Mouse (Mus musculus) hindbrain, embryonic 12.5 days (tissue): ENCODE data around the gene Scaf11. TPM values are rescaled to one million over a fixed set of nuclear protein-coding genes. Genes with fewer than 3 reads are reported as not detected.
"Not testable (repeated sequence)": the region's sequence is repeated elsewhere in the genome, so short reads cannot be mapped to it uniquely, and the experiment has no call there.

Experiments
- ATAC-seq: fragments of 200-750 bp; cut with Nextera tagmentation; 2 replicates; pipeline ENCODE4 v1.8.0; 2017; ENCODE audit warnings: moderate TSS enrichment; ENCODE audit not compliant: low FRiP score
- H3K27ac ChIP-seq: fragments of 300-500 bp; sonication (generic); 2 replicates; pipeline ENCODE4 v1.5.1; 2016; ENCODE audit warnings: mild to moderate bottlenecking
- H3K27me3 ChIP-seq: fragments of 300-500 bp; sonication (generic); 2 replicates; pipeline ENCODE4 v1.6.1; 2016; ENCODE audit warnings: mild to moderate bottlenecking
- H3K36me3 ChIP-seq: fragments of 300-500 bp; sonication (generic); 2 replicates; pipeline ENCODE4 v1.6.1; 2016; ENCODE audit warnings: mild to moderate bottlenecking
- H3K4me1 ChIP-seq: fragments of 300-500 bp; sonication (generic); 2 replicates; pipeline ENCODE4 v1.6.1; 2016
- H3K4me2 ChIP-seq: fragments of 300-500 bp; sonication (generic); replicated peaks from 2 replicates; pipeline ENCODE4 v1.6.1; 2016; ENCODE audit warnings: mild to moderate bottlenecking
- H3K4me3 ChIP-seq: fragments of 300-500 bp; sonication (generic); 2 replicates; pipeline ENCODE4 v1.5.1; 2016; ENCODE audit warnings: mild to moderate bottlenecking
- H3K9ac ChIP-seq: fragments of 300-500 bp; sonication (generic); 2 replicates; pipeline ENCODE4 v1.6.1; 2016; ENCODE audit warnings: mild to moderate bottlenecking, moderate library complexity
- H3K9me3 ChIP-seq: fragments of 300-500 bp; sonication (generic); replicated peaks from 2 replicates; pipeline ENCODE4 v1.6.1; 2016; ENCODE audit warnings: mild to moderate bottlenecking
- WGBS: fragments of 180-500 bp; shearing (Covaris S2); methylation state at CpG from one replicate; pipeline ENCODE4 v1.1.7; 2016; 5-methylcytosine and 5-hydroxymethylcytosine counted together
- polyA plus RNA-seq: library from polyadenylated mRNA; unstranded; fragments of >200 nt; fragmentation: Nextera tagmentation; extraction: Ambion mirVana; gene quantifications from 2 replicates; pipeline ENCODE4 v1.2.1, GENCODE M21; 2016

Scaf11 gene
- polyA plus RNA-seq, 1 experiment from 2014 or later, result 84.2 TPM

DNA sequence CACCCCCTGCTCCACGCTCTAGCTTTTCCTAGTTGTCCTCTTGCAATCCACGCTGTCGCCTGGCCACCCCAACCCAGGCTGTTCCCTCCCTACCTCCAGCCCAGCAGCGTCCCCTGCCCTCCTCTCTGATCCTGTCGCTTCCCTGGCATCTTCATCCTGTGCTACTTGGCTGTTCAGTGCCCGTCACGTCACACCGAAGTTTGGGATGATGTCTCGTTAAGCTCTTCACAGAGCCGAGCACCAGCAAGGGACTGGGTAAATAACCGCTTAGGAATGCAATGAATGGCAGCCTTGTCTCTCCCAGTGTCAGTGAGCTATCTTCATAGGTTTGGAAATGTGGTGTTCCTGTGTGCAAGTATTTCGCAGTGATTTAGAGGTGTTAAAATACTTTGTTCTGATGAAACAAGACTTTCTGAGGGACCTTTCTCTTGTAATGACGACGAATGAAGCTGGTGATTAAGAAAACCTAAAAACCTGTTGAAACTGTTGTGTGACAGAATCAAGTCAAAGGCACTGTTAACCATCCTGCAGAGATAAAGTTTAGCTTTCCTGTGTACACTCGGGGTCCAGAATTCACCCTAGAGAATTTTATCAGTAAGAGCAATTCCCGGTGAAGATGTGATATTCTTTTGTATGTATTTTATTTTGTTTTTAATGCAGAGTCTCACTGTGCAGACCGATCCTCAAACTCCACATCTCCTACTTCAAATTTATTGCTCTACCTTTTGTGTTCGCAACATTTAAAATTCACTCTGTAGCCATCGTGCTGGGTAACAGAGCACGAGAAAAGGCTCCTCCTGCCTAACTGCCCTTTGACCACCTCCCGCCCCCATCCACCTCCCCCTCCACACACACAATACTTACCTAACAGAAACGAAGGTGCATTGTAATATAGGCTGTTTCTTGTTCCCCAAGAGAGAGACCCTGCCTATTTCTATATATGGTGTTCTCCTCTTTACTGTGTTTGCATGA is 1.2 kb upstream of the Scaf11 start:
- Histone ChIP-seq H3K9me3 (no peaks in the 10 kb centered on the region), H3K27me3 (no peaks in the 10 kb centered on the region), H3K4me2 (peak overlapping the region; percentile 87), H3K27ac (peak overlapping the region; percentile 99), H3K36me3 (no peaks in the 10 kb centered on the region), H3K9ac (peak overlapping the region; percentile 73), H3K4me1 (peaks cover 14% of the 10 kb centered on the region), H3K4me3 (peak overlapping the region; percentile 91)
- 17% methylated on average over 22 of the region's 22 CpGs for WGBS
- peak; percentile 53 for ATAC-seq

DNA sequence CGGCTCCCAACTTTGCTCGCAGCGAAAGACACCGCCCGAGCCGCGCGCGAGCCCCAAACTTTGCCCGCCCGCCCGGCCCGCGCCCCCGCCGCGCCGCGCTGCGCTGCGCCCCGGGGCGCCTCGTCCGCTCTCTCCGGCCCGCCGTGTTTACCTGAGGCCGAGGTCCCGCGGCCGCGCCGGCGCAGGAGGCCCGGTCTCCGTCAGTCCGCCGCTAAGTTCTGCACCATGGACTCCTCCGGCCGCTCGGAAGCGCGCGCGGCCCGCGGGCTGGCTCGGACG is 253 bp downstream of the Scaf11 start:
- Histone ChIP-seq H3K9ac (peak overlapping the region; percentile 91), H3K4me1 (peaks cover 14% of the 10 kb centered on the region), H3K4me2 (peak overlapping the region; percentile 87), H3K4me3 (peak overlapping the region; percentile 91), H3K9me3 (no peaks in the 10 kb centered on the region), H3K36me3 (no peaks in the 10 kb centered on the region), H3K27ac (peak overlapping the region; percentile 99), H3K27me3 (no peaks in the 10 kb centered on the region)
- WGBS, result 0% methylated on average over 15 of the region's 50 CpGs
- ATAC-seq, result no peak; the same call in 1 of the 2 replicates

DNA sequence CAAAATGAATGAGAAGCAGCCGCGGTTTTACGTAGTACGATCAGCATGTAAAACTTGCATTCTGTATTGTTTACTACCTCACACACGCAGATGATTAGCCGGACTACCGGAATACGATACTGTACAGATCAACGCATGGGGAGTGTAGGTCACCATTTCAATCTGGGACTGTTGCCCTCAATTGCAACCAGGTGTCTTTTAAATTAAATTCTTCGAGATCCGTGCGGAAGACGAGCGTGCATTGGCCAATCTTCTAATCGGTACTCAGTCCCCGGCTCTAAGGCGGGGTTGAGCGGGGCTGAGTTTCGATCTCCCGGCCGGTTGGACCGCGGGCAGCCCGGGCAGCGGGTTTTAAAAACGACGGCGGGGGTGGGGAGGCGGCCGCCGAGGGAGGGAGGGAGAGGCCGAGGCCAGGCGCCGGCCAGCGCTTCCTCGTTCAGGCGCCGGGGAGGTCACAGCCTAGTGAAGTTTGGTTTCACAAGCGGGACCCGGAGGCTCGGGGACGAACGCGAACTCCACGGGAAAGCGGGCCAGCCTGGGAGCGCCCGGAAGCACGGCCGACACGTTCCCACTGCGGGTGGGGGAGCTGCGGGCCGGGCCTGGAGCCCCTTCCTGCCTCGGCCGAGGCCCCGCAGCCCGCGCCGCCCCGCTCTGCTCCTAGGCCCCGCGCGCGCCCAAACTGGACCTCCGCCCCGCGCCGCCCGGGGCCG is 747 bp downstream of the Scaf11 start:
- WGBS, result under 1% methylated on average over 48 of the region's 71 CpGs

DNA sequence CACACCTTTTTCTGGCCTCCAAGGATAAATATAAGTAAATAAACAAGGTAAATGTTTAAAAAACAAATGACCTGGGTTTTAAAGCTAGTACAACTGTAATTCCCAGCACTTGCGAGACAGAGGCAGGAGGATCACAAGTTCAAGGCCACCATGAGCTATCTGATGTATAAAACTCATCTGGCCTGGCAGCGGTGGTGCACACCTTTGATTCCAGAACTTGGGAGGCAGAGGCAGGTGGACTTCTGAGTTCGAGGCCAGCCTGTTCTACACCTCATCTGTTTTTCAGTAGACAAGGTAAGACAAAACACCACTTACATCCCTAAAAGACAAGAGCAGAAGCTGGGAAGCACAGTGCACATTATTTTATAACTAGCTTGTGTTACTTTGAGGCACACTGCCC is 2.4 kb downstream of the Scaf11 start:
- Histone ChIP-seq H3K36me3 (no peaks in the 10 kb centered on the region), H3K9ac (no peak overlapping the region), H3K4me2 (no peak overlapping the region), H3K4me3 (no peak overlapping the region), H3K4me1 (peaks cover 14% of the 10 kb centered on the region), H3K9me3 (no peaks in the 10 kb centered on the region), H3K27ac (no peak overlapping the region), H3K27me3 (no peaks in the 10 kb centered on the region)
- WGBS, result 88% methylated on average over 3 of the region's 3 CpGs
- ATAC-seq, result no peak

More for the DNA sequence above, 747 bp downstream of the Scaf11 start:
- ATAC-seq, result peak; percentile 50
- Histone ChIP-seq H3K9me3 (no peaks in the 10 kb centered on the region), H3K4me3 (peak overlapping the region; percentile 91), H3K4me1 (peaks cover 14% of the 10 kb centered on the region), H3K27me3 (no peaks in the 10 kb centered on the region), H3K27ac (peak overlapping the region; percentile 99), H3K9ac (peak overlapping the region; percentile 91), H3K36me3 (no peaks in the 10 kb centered on the region), H3K4me2 (peak overlapping the region; percentile 87)

DNA sequence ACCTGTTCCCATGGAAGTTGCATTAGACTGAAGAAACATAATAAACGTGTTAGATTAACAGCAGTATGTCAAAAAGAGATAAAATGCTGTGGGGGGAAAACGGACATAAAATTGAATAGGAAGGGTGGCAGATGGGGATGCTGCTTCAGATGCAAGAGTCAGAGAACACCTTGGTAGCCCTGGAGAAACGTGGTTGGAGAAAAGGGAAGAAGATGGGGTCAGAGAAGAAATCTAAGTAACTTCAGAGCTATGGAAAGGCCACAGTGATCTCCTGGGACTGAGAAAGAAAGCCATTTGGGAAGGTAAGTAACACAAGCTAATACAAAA is 3.3 kb downstream of the Scaf11 start:
- Histone ChIP-seq H3K9me3 (no peaks in the 10 kb centered on the region), H3K27ac (no peak overlapping the region), H3K27me3 (no peaks in the 10 kb centered on the region), H3K4me3 (no peak overlapping the region), H3K4me2 (no peak overlapping the region), H3K9ac (no peak overlapping the region), H3K36me3 (no peaks in the 10 kb centered on the region), H3K4me1 (peaks cover 14% of the 10 kb centered on the region)
- no peak for ATAC-seq
- 69% methylated on average over 3 of the region's 3 CpGs for whole genome bisulfite sequencing

DNA sequence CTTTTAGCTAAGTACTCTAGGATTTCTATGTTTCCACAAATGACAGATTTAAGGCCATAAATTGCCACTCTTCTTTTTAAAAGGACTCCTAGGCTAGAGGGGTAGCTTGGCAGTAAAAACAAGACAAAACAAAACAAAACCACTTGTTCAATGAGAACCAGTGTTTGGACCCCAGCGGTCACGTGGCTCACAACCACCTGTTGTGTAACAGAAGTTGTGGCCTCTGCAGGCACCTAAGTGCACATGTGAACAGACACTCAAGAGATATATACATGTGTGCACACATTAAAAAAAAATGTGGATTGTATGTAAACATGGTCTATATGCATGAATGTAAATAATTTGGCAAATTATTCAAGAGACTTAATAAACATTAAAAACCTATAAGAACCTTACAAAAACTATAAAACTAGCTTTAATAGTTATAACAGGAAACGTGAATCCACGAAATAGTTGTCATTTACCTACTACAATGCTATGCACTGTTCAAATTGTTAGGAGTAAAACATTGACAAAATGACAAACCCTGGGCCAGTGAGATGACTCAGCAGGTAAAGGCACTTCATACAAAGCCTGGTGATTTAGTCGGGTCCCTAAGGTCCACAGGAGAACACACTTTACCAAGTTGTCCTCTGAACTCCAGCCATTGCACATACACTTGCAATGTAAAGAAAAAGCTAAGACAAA is 3.8 kb downstream of the Scaf11 start:
- no peak overlapping the region for H3K4me2 ChIP-seq
- no peak overlapping the region for H3K4me3 ChIP-seq
- H3K27ac ChIP-seq, result no peak overlapping the region
- peaks cover 9% of the 10 kb centered on the region for H3K4me1 ChIP-seq
- H3K9me3 ChIP-seq, result no peaks in the 10 kb centered on the region
- ATAC-seq, result no peak
- no peaks in the 10 kb centered on the region for H3K27me3 ChIP-seq
- peaks cover 5% of the 10 kb centered on the region for H3K36me3 ChIP-seq
- no peak overlapping the region for H3K9ac ChIP-seq
- 86% methylated on average over 5 of the region's 5 CpGs for WGBS

DNA sequence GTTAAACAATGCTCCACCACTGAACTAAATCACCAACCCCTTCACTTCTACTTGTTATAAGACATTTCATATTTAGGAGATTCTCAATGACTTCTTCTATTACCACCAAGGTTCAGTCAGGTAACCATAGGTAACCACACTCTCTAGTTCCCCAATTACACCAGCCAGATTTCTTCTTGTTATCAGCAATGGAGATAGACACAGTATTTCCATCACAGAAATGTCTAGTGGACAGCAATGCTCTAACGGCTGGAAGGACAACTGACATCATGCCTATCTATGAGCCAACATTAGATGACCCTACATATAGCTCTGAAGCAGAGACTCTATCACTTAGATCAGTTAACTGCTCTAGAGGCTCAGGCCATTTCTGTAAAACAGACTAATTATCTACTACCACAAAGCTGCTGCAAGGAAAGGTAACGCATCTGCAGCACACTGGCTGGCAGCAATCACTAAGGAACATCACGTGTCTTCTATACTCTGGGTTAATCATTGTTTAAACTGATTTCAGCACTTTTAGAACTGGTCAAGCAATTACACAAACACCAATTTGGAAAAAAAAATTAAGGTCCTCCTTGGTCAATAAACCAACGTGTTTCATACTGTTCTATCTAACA is 4.9 kb downstream of the Scaf11 start:
- ATAC-seq, result no peak
- WGBS, result 63% methylated on average over 4 of the region's 4 CpGs

DNA sequence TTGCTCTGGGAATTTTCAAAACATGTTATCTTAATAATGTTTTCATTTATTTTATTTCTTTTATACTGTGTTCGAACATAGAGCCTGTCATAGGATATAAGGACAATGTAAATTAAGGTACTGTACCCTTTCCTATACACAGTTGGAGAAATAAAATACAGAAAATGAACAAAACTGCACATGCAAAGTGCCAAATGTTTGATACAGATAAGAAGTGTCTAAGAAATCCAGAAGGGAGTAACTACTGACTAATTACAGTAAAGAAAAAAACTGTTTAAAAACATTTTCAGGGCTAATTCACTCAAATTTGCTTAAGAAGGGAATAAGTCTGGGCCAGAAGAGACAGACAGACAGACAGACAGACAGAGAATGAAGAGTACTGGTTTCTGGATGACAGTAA is 7.3 kb downstream of the Scaf11 start:
- no peak overlapping the region for H3K4me3 ChIP-seq
- H3K27ac ChIP-seq, result no peak overlapping the region
- peaks cover 15% of the 10 kb centered on the region for H3K36me3 ChIP-seq
- no peak overlapping the region for H3K4me2 ChIP-seq
- 100% methylated on average over 1 of the region's 1 CpGs for WGBS
- no peaks in the 10 kb centered on the region for H3K27me3 ChIP-seq
- H3K9ac ChIP-seq, result no peak overlapping the region
- no peak for ATAC-seq
- H3K9me3 ChIP-seq, result no peaks in the 10 kb centered on the region
- no peaks in the 10 kb centered on the region for H3K4me1 ChIP-seq

More for the DNA sequence above, 4.9 kb downstream of the Scaf11 start:
- Histone ChIP-seq H3K9ac (no peak overlapping the region), H3K4me3 (no peak overlapping the region), H3K4me2 (no peak overlapping the region), H3K9me3 (no peaks in the 10 kb centered on the region), H3K4me1 (peaks cover 5% of the 10 kb centered on the region), H3K27me3 (no peaks in the 10 kb centered on the region), H3K36me3 (peaks cover 9% of the 10 kb centered on the region), H3K27ac (no peak overlapping the region)

DNA sequence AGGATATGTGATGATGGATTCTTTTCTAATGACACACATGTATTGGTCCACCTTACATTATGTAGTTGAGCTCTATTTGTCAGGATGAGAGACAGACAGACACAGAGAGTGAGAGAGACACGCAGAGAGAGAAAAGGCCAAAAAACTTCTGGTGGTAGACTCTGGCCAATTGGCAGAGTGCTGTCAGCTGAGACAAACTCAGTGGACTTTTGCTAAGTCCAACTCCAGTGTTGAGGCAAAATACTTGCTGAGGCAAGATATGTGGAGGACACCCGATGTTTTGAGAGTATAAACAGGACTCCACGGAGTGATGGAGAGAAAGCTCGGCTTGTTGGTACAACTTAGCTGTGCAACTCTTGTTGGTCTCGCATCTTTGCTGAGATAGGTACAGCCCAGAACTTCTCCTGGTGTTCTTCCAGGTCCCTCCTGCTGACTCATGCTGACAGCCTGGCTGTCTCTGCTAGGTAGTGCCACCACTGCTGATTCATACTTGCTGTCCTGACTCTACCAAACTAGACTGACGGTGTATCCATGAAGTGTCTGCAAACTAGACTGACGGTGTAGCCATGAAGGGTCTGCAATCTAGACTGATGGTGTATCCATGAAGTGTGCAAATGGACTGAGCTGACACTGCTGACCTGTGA is 11.9 kb downstream of the Scaf11 start:
- H3K36me3 ChIP-seq, result peaks cover 24% of the 10 kb centered on the region
- no peak for ATAC-seq
- WGBS, result 90% methylated on average over 7 of the region's 7 CpGs
- H3K27ac ChIP-seq, result no peak overlapping the region
- no peaks in the 10 kb centered on the region for H3K4me1 ChIP-seq
- no peaks in the 10 kb centered on the region for H3K27me3 ChIP-seq
- H3K9me3 ChIP-seq, result no peaks in the 10 kb centered on the region
- H3K4me3 ChIP-seq, result no peak overlapping the region
- H3K9ac ChIP-seq, result no peak overlapping the region
- H3K4me2 ChIP-seq, result no peak overlapping the region

DNA sequence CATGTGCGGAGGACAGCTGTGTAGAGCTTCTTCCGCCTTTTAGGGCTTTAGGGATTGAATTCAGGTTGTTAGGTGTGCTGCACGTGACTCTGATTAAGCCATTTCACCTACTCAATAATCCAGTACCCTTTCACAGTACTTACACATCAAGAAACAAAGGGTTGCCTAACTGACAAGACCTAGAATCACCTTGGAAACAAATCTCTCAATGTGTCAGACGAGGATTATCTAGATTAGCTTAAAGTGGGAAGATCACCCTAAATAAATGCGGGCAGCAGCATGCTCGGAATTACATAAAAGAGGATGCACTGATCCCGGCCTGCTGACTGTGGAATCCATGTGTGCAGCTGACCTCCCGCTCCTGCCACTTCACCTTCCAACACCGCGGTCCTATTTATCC is 13.9 kb downstream of the Scaf11 start:
- H3K27ac ChIP-seq, result no peak overlapping the region
- H3K4me3 ChIP-seq, result no peak overlapping the region
- no peaks in the 10 kb centered on the region for H3K4me1 ChIP-seq
- 92% methylated on average over 10 of the region's 10 CpGs for WGBS
- peaks cover 28% of the 10 kb centered on the region for H3K36me3 ChIP-seq
- H3K9ac ChIP-seq, result no peak overlapping the region
- H3K4me2 ChIP-seq, result no peak overlapping the region
- H3K9me3 ChIP-seq, result no peaks in the 10 kb centered on the region
- H3K27me3 ChIP-seq, result no peaks in the 10 kb centered on the region
- no peak for ATAC-seq

DNA sequence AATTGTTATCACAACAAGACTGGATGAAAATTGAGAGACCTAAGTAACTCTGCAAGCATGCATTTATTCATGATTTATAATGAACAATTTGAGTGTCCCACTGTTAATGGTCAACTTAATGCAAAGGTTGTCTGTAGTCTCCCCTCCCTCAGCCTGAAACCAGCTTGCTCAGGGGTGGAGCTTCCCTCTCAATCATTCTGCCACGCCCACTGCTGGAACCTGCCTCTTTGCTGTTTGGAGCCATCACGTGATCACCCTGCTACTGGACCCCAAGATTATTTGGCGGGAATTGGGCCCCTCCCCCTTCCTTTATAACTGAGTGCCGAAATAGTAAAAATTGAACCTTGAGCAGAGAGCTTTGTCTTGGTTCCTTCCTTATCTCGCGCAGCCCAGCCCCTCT is 19.2 kb downstream of the Scaf11 start:
- H3K4me1 ChIP-seq, H3K4me3 ChIP-seq, H3K27ac ChIP-seq, ATAC-seq, H3K9me3 ChIP-seq, H3K27me3 ChIP-seq, H3K4me2 ChIP-seq, H3K9ac ChIP-seq: not testable (repeated sequence)
- 87% methylated on average over 6 of the region's 6 CpGs for WGBS
- peaks cover 18% of the 10 kb centered on the region; the same call in 1 of the 2 replicates for H3K36me3 ChIP-seq

DNA sequence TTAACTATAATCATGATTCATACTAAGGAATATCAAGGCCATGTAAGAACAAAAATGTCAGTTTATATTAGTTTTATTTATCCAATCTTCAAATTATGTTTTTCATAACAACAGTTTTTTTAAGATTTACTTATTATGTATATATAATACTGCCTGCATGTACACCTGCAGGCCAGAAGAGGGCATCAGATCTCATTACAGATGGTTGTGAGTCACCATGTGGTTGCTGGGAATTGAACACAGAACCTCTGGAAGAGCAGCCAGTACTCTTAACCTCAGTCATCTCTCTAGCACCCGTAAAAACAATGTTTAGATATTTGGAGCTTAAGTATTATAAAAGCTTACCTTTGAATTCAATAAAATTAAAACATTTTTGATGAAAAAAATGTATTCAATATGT is 26.4 kb downstream of the Scaf11 start:
- Histone ChIP-seq H3K27me3 (no peaks in the 10 kb centered on the region), H3K9ac (no peak overlapping the region), H3K4me2 (no peak overlapping the region), H3K4me1 (no peaks in the 10 kb centered on the region), H3K4me3 (no peak overlapping the region), H3K36me3 (peaks cover 39% of the 10 kb centered on the region), H3K9me3 (no peaks in the 10 kb centered on the region; the same call in 1 of the 2 replicates), H3K27ac (no peak overlapping the region)
- no peak for ATAC-seq
- WGBS, result 98% methylated on average over 1 of the region's 1 CpGs
